Mouse (Mus musculus): Measurements from ENCODE around the gene Slc28a3.

GRCm38 (mm10) chr13:58537232-58537915 lies 73.3 kb downstream of the Slc28a3 start:
- no peak for TF ChIP-seq CTCF (IDR thresholded peaks at IDR 0.05; ENCODE audit: borderline replicate concordance, extremely low read depth, insufficient read depth, insufficient read length)
- TF ChIP-seq POLR2A (IDR thresholded peaks at IDR 0.05; ENCODE audit: borderline replicate concordance, extremely low read depth, insufficient read depth, insufficient read length, poor library complexity, severe bottlenecking) = no peak
